Mouse (Mus musculus): ENCODE measurements at regions not wholly inside any gene's neighbourhood (a gene's known extent, or its start where the extent isn't known, plus 50 kb on each side); places are given as distances from the start of the nearest gene placed in this dataset.
A peak's percentile ranks its signal among the peaks of the same experiment; 100 is the strongest.

- Histone ChIP-seq H3K9me3 (no peaks in the 10 kb centered on the region), H3K4me1 (0 out of 2 replicates have a peak, but pooled peaks cover 17% of the 10 kb centered on the region), H3K4me2 (no peak overlapping the region), H3K9ac (no peak overlapping the region), H3K27me3 (no peaks in the 10 kb centered on the region), H3K36me3 (no peaks in the 10 kb centered on the region), H3K4me3 (no peak overlapping the region), H3K27ac (no peak overlapping the region)
- 85% methylated on average over 11 of the region's 11 CpGs for WGBS
- no peak for ATAC-seq (ENCODE audit: insufficient number of reproducible peaks, insufficient read depth, low FRiP score, low TSS enrichment, low read depth)
Observed at GRCm38 (mm10) chr13:111997980-111998945, 189.5 kb upstream of the Map3k1 start.

GRCm38 (mm10) chr13:111999647-112000292, 191.0 kb upstream of the Map3k1 start:
- Histone ChIP-seq H3K27ac (no peak overlapping the region), H3K9me3 (no peaks in the 10 kb centered on the region), H3K4me3 (no peak overlapping the region), H3K4me1 (0 out of 2 replicates have a peak, but pooled peaks cover 17% of the 10 kb centered on the region), H3K9ac (no peak overlapping the region), H3K36me3 (no peaks in the 10 kb centered on the region), H3K27me3 (no peaks in the 10 kb centered on the region), H3K4me2 (no peak overlapping the region)
- ATAC-seq (ENCODE audit: insufficient number of reproducible peaks, insufficient read depth, low FRiP score, low TSS enrichment, low read depth) = no peak
- WGBS = 89% methylated on average over 6 of the region's 6 CpGs

DNA sequence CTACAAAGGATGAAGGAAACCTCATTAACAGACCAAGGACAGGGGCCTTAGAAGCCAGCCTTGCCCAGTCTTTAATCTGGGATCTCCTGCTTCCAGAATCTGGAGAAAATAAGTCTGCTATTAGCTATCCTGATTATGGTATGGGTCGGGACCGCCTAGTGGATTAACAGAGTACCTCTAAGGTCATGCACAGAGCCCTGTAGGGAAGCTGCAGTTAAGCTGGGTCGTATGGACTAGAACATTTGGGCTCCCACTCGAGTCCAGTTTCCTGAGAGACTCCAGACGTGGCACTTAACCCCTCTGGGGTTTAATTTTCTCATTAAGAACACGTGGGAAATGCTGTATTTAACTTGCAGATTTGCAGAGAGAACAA, 191.5 kb upstream of the Map3k1 start:
- H3K9me3 ChIP-seq = no peaks in the 10 kb centered on the region
- WGBS = 47% methylated on average over 6 of the region's 6 CpGs
- H3K4me1 ChIP-seq = 0 out of 2 replicates have a peak, but pooled peaks cover 17% of the 10 kb centered on the region
- ATAC-seq (ENCODE audit: insufficient number of reproducible peaks, insufficient read depth, low FRiP score, low TSS enrichment, low read depth) = no peak
- no peak overlapping the region for H3K27ac ChIP-seq
- no peak overlapping the region for H3K4me3 ChIP-seq
- no peaks in the 10 kb centered on the region for H3K36me3 ChIP-seq
- H3K9ac ChIP-seq = no peak overlapping the region
- no peaks in the 10 kb centered on the region for H3K27me3 ChIP-seq
- no peak overlapping the region for H3K4me2 ChIP-seq

DNA sequence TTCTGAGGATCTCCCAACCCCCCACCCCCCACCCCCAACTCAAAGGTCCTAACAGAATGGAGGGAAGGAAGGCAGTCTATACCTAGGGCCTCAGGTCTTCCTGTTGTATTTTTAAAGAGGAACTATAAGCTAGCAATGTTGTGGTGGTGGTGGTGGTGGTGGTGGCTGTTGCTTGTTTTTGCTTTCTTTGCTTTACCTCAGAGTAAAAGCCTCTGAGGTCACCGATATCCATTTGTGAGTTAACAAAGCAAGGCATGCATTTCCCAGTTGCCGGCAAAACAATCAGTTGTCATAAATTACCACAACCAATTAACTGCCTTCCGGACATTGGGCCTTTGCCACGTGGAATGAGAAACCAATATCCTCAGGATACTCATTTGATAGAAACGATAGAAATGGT, 191.9 kb upstream of the Map3k1 start:
- Histone ChIP-seq H3K27ac (no peak overlapping the region), H3K36me3 (no peaks in the 10 kb centered on the region), H3K9ac (no peak overlapping the region), H3K4me3 (no peak overlapping the region), H3K9me3 (no peaks in the 10 kb centered on the region), H3K4me1 (0 out of 2 replicates have a peak, but pooled peaks cover 14% of the 10 kb centered on the region), H3K27me3 (no peaks in the 10 kb centered on the region), H3K4me2 (no peak overlapping the region)
- 59% methylated on average over 5 of the region's 5 CpGs for WGBS
- no peak for ATAC-seq (ENCODE audit: insufficient number of reproducible peaks, insufficient read depth, low FRiP score, low TSS enrichment, low read depth)

GRCm38 (mm10) chr13:112001155-112002025, 192.6 kb upstream of the Map3k1 start:
- no peaks in the 10 kb centered on the region for H3K36me3 ChIP-seq
- no peak overlapping the region for H3K4me3 ChIP-seq
- no peaks in the 10 kb centered on the region for H3K27me3 ChIP-seq
- 58% methylated on average over 20 of the region's 20 CpGs for WGBS
- ATAC-seq (ENCODE audit: insufficient number of reproducible peaks, insufficient read depth, low FRiP score, low TSS enrichment, low read depth) = 0 out of 2 replicates have a peak, but pooled peaks have one; percentile 10
- no peak overlapping the region for H3K9ac ChIP-seq
- no peaks in the 10 kb centered on the region for H3K9me3 ChIP-seq
- 0 out of 2 replicates have a peak, but pooled peaks cover 9% of the 10 kb centered on the region for H3K4me1 ChIP-seq
- no peak overlapping the region for H3K4me2 ChIP-seq
- H3K27ac ChIP-seq = no peak overlapping the region

DNA sequence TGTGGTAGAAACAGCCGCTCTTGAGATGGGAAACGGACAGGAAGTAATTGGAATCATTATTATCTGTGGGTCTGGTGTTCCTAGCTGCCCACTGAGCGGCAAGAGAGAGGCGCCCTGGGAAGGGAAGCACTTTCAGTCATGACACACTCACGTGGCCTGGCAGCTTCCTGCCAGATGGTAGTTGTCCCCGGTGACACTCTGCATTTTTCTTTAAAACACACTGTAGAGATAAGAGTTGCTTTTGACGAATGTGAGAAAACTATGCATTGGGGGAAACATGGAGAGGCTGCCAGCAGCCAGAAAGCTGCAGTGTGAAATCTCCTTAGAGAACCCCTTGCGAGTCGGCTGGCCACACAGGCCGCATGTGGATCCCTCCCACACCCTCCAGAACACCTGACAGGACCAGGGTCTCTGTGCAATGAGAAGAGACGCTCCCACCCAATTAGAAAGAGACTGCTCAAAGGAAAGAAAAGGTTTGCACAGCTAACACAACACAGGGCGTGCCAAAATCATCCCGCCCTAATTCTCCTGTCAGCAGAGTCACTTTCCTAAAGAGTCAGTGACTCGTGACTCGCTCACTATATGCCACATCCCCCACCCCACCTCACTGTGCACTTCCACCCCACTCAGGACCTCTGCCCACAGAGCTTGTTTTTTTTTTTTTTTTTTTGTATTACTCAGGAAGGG, 194.0 kb upstream of the Map3k1 start:
- 60% methylated on average over 15 of the region's 15 CpGs for WGBS
- Histone ChIP-seq H3K9ac (no peak overlapping the region), H3K27me3 (no peaks in the 10 kb centered on the region), H3K4me1 (0 out of 2 replicates have a peak, but pooled peaks cover 8% of the 10 kb centered on the region), H3K4me3 (no peak overlapping the region), H3K9me3 (no peaks in the 10 kb centered on the region), H3K27ac (no peak overlapping the region), H3K4me2 (no peak overlapping the region), H3K36me3 (no peaks in the 10 kb centered on the region)
- no peak for ATAC-seq (ENCODE audit: insufficient number of reproducible peaks, insufficient read depth, low FRiP score, low TSS enrichment, low read depth)

DNA sequence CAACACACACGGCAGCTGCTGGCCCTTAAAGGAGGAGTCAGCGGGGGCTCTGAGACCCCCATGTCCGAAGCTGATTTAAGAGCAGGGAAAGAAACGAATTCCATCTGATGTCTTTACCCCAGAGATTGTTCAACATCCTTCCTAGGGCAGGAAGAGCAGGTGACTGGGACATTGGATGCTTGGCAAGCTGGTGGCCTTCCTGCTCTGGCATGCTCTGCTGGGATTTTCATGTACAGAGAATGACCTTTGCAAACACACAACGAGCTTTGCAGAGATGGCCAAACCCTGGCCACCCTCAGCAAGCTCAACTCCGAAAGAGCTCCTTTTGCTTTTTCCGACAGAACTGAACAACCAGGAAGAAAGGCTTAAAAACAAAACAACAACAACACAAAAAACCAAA, 194.7 kb upstream of the Map3k1 start:
- Histone ChIP-seq H3K9ac (no peak overlapping the region), H3K4me2 (no peak overlapping the region), H3K4me3 (no peak overlapping the region), H3K27me3 (no peaks in the 10 kb centered on the region), H3K4me1 (0 out of 2 replicates have a peak, but pooled peaks cover 8% of the 10 kb centered on the region), H3K27ac (no peak overlapping the region), H3K9me3 (no peaks in the 10 kb centered on the region), H3K36me3 (no peaks in the 10 kb centered on the region)
- no peak for ATAC-seq (ENCODE audit: insufficient number of reproducible peaks, insufficient read depth, low FRiP score, low TSS enrichment, low read depth)
- WGBS = 79% methylated on average over 7 of the region's 7 CpGs

- 0 out of 2 replicates have a peak, but pooled peaks cover 8% of the 10 kb centered on the region for H3K4me1 ChIP-seq
- no peak overlapping the region for H3K27ac ChIP-seq
- H3K36me3 ChIP-seq = no peaks in the 10 kb centered on the region
- H3K27me3 ChIP-seq = no peaks in the 10 kb centered on the region
- H3K9ac ChIP-seq = no peak overlapping the region
- 92% methylated on average over 3 of the region's 3 CpGs for WGBS
- no peaks in the 10 kb centered on the region for H3K9me3 ChIP-seq
- ATAC-seq (ENCODE audit: insufficient number of reproducible peaks, insufficient read depth, low FRiP score, low TSS enrichment, low read depth) = no peak
- H3K4me3 ChIP-seq = no peak overlapping the region
- no peak overlapping the region for H3K4me2 ChIP-seq
Observed at GRCm38 (mm10) chr13:112004126-112004525, 195.3 kb upstream of the Map3k1 start.

- H3K4me1 ChIP-seq = 0 out of 2 replicates have a peak, but pooled peaks cover 8% of the 10 kb centered on the region
- H3K4me2 ChIP-seq = no peak overlapping the region
- H3K27ac ChIP-seq = no peak overlapping the region
- no peaks in the 10 kb centered on the region for H3K36me3 ChIP-seq
- no peaks in the 10 kb centered on the region for H3K27me3 ChIP-seq
- H3K4me3 ChIP-seq = no peak overlapping the region
- WGBS = 78% methylated on average over 8 of the region's 8 CpGs
- H3K9ac ChIP-seq = no peak overlapping the region
- ATAC-seq (ENCODE audit: insufficient number of reproducible peaks, insufficient read depth, low FRiP score, low TSS enrichment, low read depth) = no peak
- no peaks in the 10 kb centered on the region for H3K9me3 ChIP-seq
Observed at GRCm38 (mm10) chr13:112005421-112005820, 196.6 kb upstream of the Map3k1 start.

DNA sequence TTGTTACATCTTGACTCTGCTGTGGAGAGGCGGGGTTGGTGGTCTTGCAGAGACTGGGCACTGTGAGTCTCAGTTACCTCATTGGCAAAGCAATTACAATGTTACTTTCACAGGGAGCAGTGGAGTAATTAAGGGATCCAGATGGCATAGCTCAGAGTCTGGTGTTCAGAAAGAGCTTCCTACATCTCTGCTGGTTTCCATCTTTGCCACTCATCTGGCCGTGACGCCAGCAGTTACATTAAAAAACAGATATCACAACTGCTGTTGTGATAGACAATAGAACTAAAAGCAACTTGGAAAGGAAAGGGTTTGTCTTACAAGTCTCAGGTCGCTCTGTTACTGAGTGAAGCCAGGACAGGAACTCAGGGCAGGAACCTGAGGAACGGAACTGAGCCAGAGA, 200.0 kb upstream of the Map3k1 start:
- no peak overlapping the region for H3K9ac ChIP-seq
- H3K27me3 ChIP-seq = no peaks in the 10 kb centered on the region
- no peaks in the 10 kb centered on the region for H3K36me3 ChIP-seq
- H3K4me1 ChIP-seq = no peaks in the 10 kb centered on the region
- H3K9me3 ChIP-seq = no peaks in the 10 kb centered on the region
- no peak overlapping the region for H3K4me2 ChIP-seq
- 86% methylated on average over 5 of the region's 5 CpGs for WGBS
- no peak for ATAC-seq (ENCODE audit: insufficient number of reproducible peaks, insufficient read depth, low FRiP score, low TSS enrichment, low read depth)
- H3K27ac ChIP-seq = no peak overlapping the region
- no peak overlapping the region for H3K4me3 ChIP-seq

GRCm38 (mm10) chr13:112009288-112009687, 200.5 kb upstream of the Map3k1 start:
- no peaks in the 10 kb centered on the region for H3K4me1 ChIP-seq
- no peak overlapping the region for H3K4me2 ChIP-seq
- no peak overlapping the region for H3K27ac ChIP-seq
- no peak overlapping the region for H3K9ac ChIP-seq
- H3K4me3 ChIP-seq = no peak overlapping the region
- no peaks in the 10 kb centered on the region for H3K9me3 ChIP-seq
- no peaks in the 10 kb centered on the region for H3K27me3 ChIP-seq
- no peaks in the 10 kb centered on the region for H3K36me3 ChIP-seq
- 76% methylated on average over 3 of the region's 3 CpGs for WGBS
- no peak for ATAC-seq (ENCODE audit: insufficient number of reproducible peaks, insufficient read depth, low FRiP score, low TSS enrichment, low read depth)
